ENCODE assay signal across 14 mouse cellular contexts in genomic region chr19:10904512-10904911, GRCm38 (mm10). TPM values are rescaled to one million over a fixed set of nuclear protein-coding genes. Genes with fewer than 3 reads are reported as not detected.
DNase-seq lines count a peak whose midpoint lies in the region; ATAC-seq and TF ChIP-seq lines count a peak whose summit lies in the region.
"Had no signal": no experiment of that assay in that cellular context is flagged by ENCODE, and none has a peak within 500 bp of the region (broad histone marks: within the 10 kb centered on the region; RNA-seq: fewer than 3 reads in every experiment).

No protein-coding gene starts in this region.

- no peaks in the 10 kb centered on the region for H3K27me3 ChIP-seq in heart, embryonic 12.5 days (replicated peaks)
- no peaks in the 10 kb centered on the region for H3K27me3 ChIP-seq in kidney, embryonic 16.5 days (ENCODE audit: insufficient read depth, low read length)
- no peaks in the 10 kb centered on the region for H3K27me3 ChIP-seq in lung, postnatal 0 days (replicated peaks; ENCODE audit: insufficient read depth, low read length)
- H3K27me3 ChIP-seq: forebrain, embryonic 12.5 days; hindbrain, embryonic 15.5 days had no signal

- WGBS in heart, embryonic 12.5 days = 82% methylated on average over 5 of the region's 5 CpGs
- 80% methylated on average over 5 of the region's 5 CpGs for WGBS in kidney, embryonic 16.5 days
- WGBS in lung, postnatal 0 days = 69% methylated on average over 5 of the region's 5 CpGs

- H3K27ac ChIP-seq in heart, embryonic 12.5 days (ENCODE audit: poor library complexity, severe bottlenecking) = peak overlapping the region; percentile 93
- H3K27ac ChIP-seq in kidney, embryonic 16.5 days (ENCODE audit: low read length) = peak overlapping the region; percentile 91
- H3K27ac ChIP-seq in lung, postnatal 0 days (ENCODE audit: low read length) = peak overlapping the region; percentile 47; the same call in 1 of the 2 replicates
- H3K27ac ChIP-seq: hindbrain, embryonic 15.5 days had no signal

- H3K4me3 ChIP-seq in heart, embryonic 12.5 days = no peak overlapping the region
- H3K4me3 ChIP-seq in kidney, embryonic 16.5 days (ENCODE audit: low read length) = no peak overlapping the region
- H3K4me3 ChIP-seq in lung, postnatal 0 days (ENCODE audit: low read depth, low read length) = no peak overlapping the region
- H3K4me3 ChIP-seq: forebrain, embryonic 12.5 days; hindbrain, embryonic 15.5 days had no signal

- H3K4me2 ChIP-seq in heart, embryonic 12.5 days = no peak overlapping the region
- no peak overlapping the region for H3K4me2 ChIP-seq in kidney, embryonic 16.5 days (replicated peaks; ENCODE audit: low read depth, low read length)
- H3K4me2 ChIP-seq in lung, postnatal 0 days (replicated peaks; ENCODE audit: low read depth, low read length) = no peak overlapping the region
- H3K4me2 ChIP-seq: forebrain, embryonic 12.5 days; hindbrain, embryonic 15.5 days had no signal

- no peak for DNase-seq in heart, adult 11 months
- DNase-seq in kidney, adult 9 months = no peak
- DNase-seq in lung, postnatal 0 days (ENCODE audit: low spot score) = no peak
- DNase-seq in lung, postnatal 10 days = no peak
- peak; percentile 58 for DNase-seq in yolk sac, embryonic 10.5 days (ENCODE audit: low spot score)
- DNase-seq in urinary bladder, postnatal 4 days (ENCODE audit: low spot score in 2 of 2) = no peak
- DNase-seq: thymus, postnatal 14 days had no signal

- H3K4me1 ChIP-seq in heart, embryonic 12.5 days (replicated peaks) = peaks cover 58% of the 10 kb centered on the region
- H3K4me1 ChIP-seq in kidney, embryonic 16.5 days (ENCODE audit: insufficient read depth, low read length) = peaks cover 20% of the 10 kb centered on the region
- no peaks in the 10 kb centered on the region for H3K4me1 ChIP-seq in lung, postnatal 0 days (ENCODE audit: insufficient read depth, low read depth, low read length)
- H3K4me1 ChIP-seq: forebrain, embryonic 12.5 days; hindbrain, embryonic 15.5 days had no signal

- peak overlapping the region; percentile 23; the same call in 1 of the 2 replicates for H3K9ac ChIP-seq in heart, embryonic 12.5 days
- H3K9ac ChIP-seq in kidney, embryonic 16.5 days (replicated peaks; ENCODE audit: low read length) = 0 out of 2 replicates have a peak overlapping the region, but pooled peaks have one; percentile 22
- no peak overlapping the region for H3K9ac ChIP-seq in lung, postnatal 0 days (replicated peaks; ENCODE audit: low read depth)
- H3K9ac ChIP-seq: forebrain, embryonic 12.5 days; hindbrain, embryonic 15.5 days had no signal

- peaks cover 77% of the 10 kb centered on the region for H3K36me3 ChIP-seq in heart, embryonic 12.5 days
- H3K36me3 ChIP-seq in kidney, embryonic 16.5 days (ENCODE audit: insufficient read depth, low read length) = peaks cover 54% of the 10 kb centered on the region
- peaks cover 41% of the 10 kb centered on the region for H3K36me3 ChIP-seq in lung, postnatal 0 days (ENCODE audit: insufficient read depth, low read length)

- no peaks in the 10 kb centered on the region for H3K9me3 ChIP-seq in heart, embryonic 12.5 days (replicated peaks)
- no peaks in the 10 kb centered on the region for H3K9me3 ChIP-seq in kidney, embryonic 16.5 days (ENCODE audit: low read length)
- H3K9me3 ChIP-seq in lung, postnatal 0 days (ENCODE audit: low read length) = no peaks in the 10 kb centered on the region
- H3K9me3 ChIP-seq: forebrain, embryonic 12.5 days; G1E; hindbrain, embryonic 15.5 days had no signal

- no peak for TF ChIP-seq CTCF in lung, postnatal 0 days (IDR thresholded peaks at IDR 0.05)

- ATAC-seq in heart, embryonic 12.5 days (ENCODE audit: insufficient number of reproducible peaks, low FRiP score) = no peak
- ATAC-seq in kidney, embryonic 16.5 days (ENCODE audit: low FRiP score, low TSS enrichment) = no peak
- no peak for ATAC-seq in lung, postnatal 0 days

- no peak for TF ChIP-seq EP300 in lung, postnatal 0 days (IDR thresholded peaks at IDR 0.05)

RNA-seq across cellular contexts. Expression of gene Prpf19, which starts 9.5 kb away (rescaled TPM):
- polyA plus RNA-seq in heart, embryonic 12.5 days (2016; fragmentation: Nextera tagmentation; extraction: Ambion mirVana) = 24.9 and 26.2 TPM in 2 replicates
- polyA plus RNA-seq in kidney, embryonic 16.5 days (2015; fragmentation: Nextera tagmentation; extraction: Ambion mirVana) = 47.6 and 51.3 TPM in 2 replicates
- polyA plus RNA-seq in lung, postnatal 0 days (2015; fragmentation: Nextera tagmentation; extraction: Ambion mirVana) = 18.8 and 22.4 TPM in 2 replicates

RNA-seq across cellular contexts. Expression of gene Zp1, which starts 15.9 kb away (rescaled TPM):
- polyA plus RNA-seq in heart, embryonic 12.5 days (2016; fragmentation: Nextera tagmentation; extraction: Ambion mirVana) = not detected in 2 replicates
- not detected in 2 replicates for polyA plus RNA-seq in kidney, embryonic 16.5 days (2015; fragmentation: Nextera tagmentation; extraction: Ambion mirVana)
- polyA plus RNA-seq in lung, postnatal 0 days (2015; fragmentation: Nextera tagmentation; extraction: Ambion mirVana) = not detected in 2 replicates
- polyA plus RNA-seq: C2C12; embryonic facial prominence, embryonic 14.5 days; forebrain, embryonic 12.5 days; G1E had no signal

RNA-seq across cellular contexts. Expression of gene Tmem109, which starts 22.7 kb away (rescaled TPM):
- 67.4 and 70.9 TPM in 2 replicates for polyA plus RNA-seq in heart, embryonic 12.5 days (2016; fragmentation: Nextera tagmentation; extraction: Ambion mirVana)
- polyA plus RNA-seq in kidney, embryonic 16.5 days (2015; fragmentation: Nextera tagmentation; extraction: Ambion mirVana) = 115 and 118 TPM in 2 replicates
- polyA plus RNA-seq in lung, postnatal 0 days (2015; fragmentation: Nextera tagmentation; extraction: Ambion mirVana) = 143 and 155 TPM in 2 replicates

RNA-seq across cellular contexts. Expression of gene Ptgdr2, which starts 32.4 kb away (rescaled TPM):
- polyA plus RNA-seq in heart, embryonic 12.5 days (2016; fragmentation: Nextera tagmentation; extraction: Ambion mirVana) = 0.09 TPM in 1 of 2 replicates, not detected in the other
- 0.10 TPM in 1 of 2 replicates, not detected in the other for polyA plus RNA-seq in kidney, embryonic 16.5 days (2015; fragmentation: Nextera tagmentation; extraction: Ambion mirVana)
- 0.36 and 0.45 TPM in 2 replicates for polyA plus RNA-seq in lung, postnatal 0 days (2015; fragmentation: Nextera tagmentation; extraction: Ambion mirVana)
- polyA plus RNA-seq: G1E had no signal

RNA-seq across cellular contexts. Expression of gene Tmem132a, which starts 34.8 kb away (rescaled TPM):
- 61.5 and 62.2 TPM in 2 replicates for polyA plus RNA-seq in heart, embryonic 12.5 days (2016; fragmentation: Nextera tagmentation; extraction: Ambion mirVana)
- 88.6 and 94.4 TPM in 2 replicates for polyA plus RNA-seq in kidney, embryonic 16.5 days (2015; fragmentation: Nextera tagmentation; extraction: Ambion mirVana)
- 15.1 and 18.9 TPM in 2 replicates for polyA plus RNA-seq in lung, postnatal 0 days (2015; fragmentation: Nextera tagmentation; extraction: Ambion mirVana)
